Mouse (Mus musculus) midbrain, embryonic 13.5 days (tissue): ENCODE measurements around the gene Matn3. TPM values are rescaled to one million over a fixed set of nuclear protein-coding genes. Genes with fewer than 3 reads are reported as not detected.

Source experiments
- ATAC-seq: fragments of 200-750 bp; cut with Nextera tagmentation; 2 replicates; pipeline ENCODE4 v1.8.0; 2017; ENCODE audit warnings: mild to moderate bottlenecking, moderate TSS enrichment, moderate library complexity
- H3K27ac ChIP-seq: fragments of 300-500 bp; sonication (generic); 2 replicates; pipeline ENCODE4 v1.5.1; 2015; ENCODE audit warnings: inconsistent platforms, mild to moderate bottlenecking, moderate library complexity
- H3K27me3 ChIP-seq: fragments of 300-500 bp; sonication (generic); 2 replicates; pipeline ENCODE4 v1.6.1; 2015; ENCODE audit warnings: mild to moderate bottlenecking, inconsistent platforms
- H3K36me3 ChIP-seq: fragments of 300-500 bp; sonication (generic); 2 replicates; pipeline ENCODE4 v1.6.1; 2015; ENCODE audit warnings: mild to moderate bottlenecking, inconsistent platforms
- H3K4me1 ChIP-seq: fragments of 300-500 bp; sonication (generic); replicated peaks from 2 replicates; pipeline ENCODE4 v1.6.1; 2015; ENCODE audit warnings: inconsistent platforms
- H3K4me2 ChIP-seq: fragments of 300-500 bp; sonication (generic); replicated peaks from 2 replicates; pipeline ENCODE4 v1.6.1; 2015; ENCODE audit warnings: moderate library complexity, mild to moderate bottlenecking, inconsistent platforms
- H3K4me3 ChIP-seq: fragments of 300-500 bp; sonication (generic); replicated peaks from 2 replicates; pipeline ENCODE4 v1.5.1; 2015; ENCODE audit warnings: mild to moderate bottlenecking, inconsistent platforms
- H3K9ac ChIP-seq: fragments of 300-500 bp; sonication (generic); replicated peaks from 2 replicates; pipeline ENCODE4 v1.6.1; 2015; ENCODE audit warnings: mild to moderate bottlenecking, inconsistent platforms
- H3K9me3 ChIP-seq: fragments of 300-500 bp; sonication (generic); 2 replicates; pipeline ENCODE4 v1.6.1; 2016; ENCODE audit warnings: mild to moderate bottlenecking, inconsistent platforms
- WGBS: fragments of 180-500 bp; shearing (Covaris S2); methylation state at CpG from one replicate; pipeline ENCODE4 v1.1.7; 2015; 5-methylcytosine and 5-hydroxymethylcytosine counted together
- polyA plus RNA-seq: library from polyadenylated mRNA; unstranded; fragments of >200 nt; fragmentation: Nextera tagmentation; extraction: Ambion mirVana; gene quantifications from 2 replicates; pipeline ENCODE4 v1.2.1, GENCODE M21; 2015

Gene Matn3
- 0.16 and 0.17 TPM in 2 replicates for polyA plus RNA-seq

GRCm38 (mm10) chr12:8947714-8948464 lies at the start of gene Matn3:
Gene Matn3, plus strand, starts transcription at chr12:8947929.
- peak within 1 kb of the TSS; percentile 47 for H3K4me3 ChIP-seq
- H3K27me3 ChIP-seq, result peaks cover 15% of the 10 kb centered on the region
- no peaks in the 10 kb centered on the region for H3K36me3 ChIP-seq
- no peak within 1 kb of the TSS for H3K27ac ChIP-seq
- H3K9ac ChIP-seq, result peak within 1 kb of the TSS; percentile 68
- H3K4me2 ChIP-seq, result peak within 1 kb of the TSS; percentile 95
- ATAC-seq, result peak; percentile 85
- H3K9me3 ChIP-seq, result no peaks in the 10 kb centered on the region
- 1% methylated on average over 42 of the region's 42 CpGs for WGBS
- H3K4me1 ChIP-seq, result peaks cover 10% of the 10 kb centered on the region

- Histone ChIP-seq H3K9me3 (no peaks in the 10 kb centered on the region), H3K27ac (no peak overlapping the region), H3K4me3 (no peak overlapping the region), H3K9ac (no peak overlapping the region), H3K36me3 (no peaks in the 10 kb centered on the region), H3K4me1 (peaks cover 18% of the 10 kb centered on the region), H3K4me2 (no peak overlapping the region), H3K27me3 (no peaks in the 10 kb centered on the region)
- 47% methylated on average over 19 of the region's 19 CpGs for WGBS
- no peak for ATAC-seq
These were observed 48.6 kb upstream of the Matn3 start for GRCm38 (mm10) chr12:8898879-8899785.

- Histone ChIP-seq H3K27ac (no peak overlapping the region), H3K4me3 (no peak overlapping the region), H3K9me3 (no peaks in the 10 kb centered on the region), H3K4me1 (peaks cover 18% of the 10 kb centered on the region), H3K36me3 (no peaks in the 10 kb centered on the region), H3K9ac (no peak overlapping the region), H3K4me2 (no peak overlapping the region), H3K27me3 (no peaks in the 10 kb centered on the region)
- peak; percentile 37; the same call in 1 of the 2 replicates for ATAC-seq
- 18% methylated on average over 4 of the region's 4 CpGs for WGBS
These were observed 47.5 kb upstream of the Matn3 start for GRCm38 (mm10) chr12:8900107-8900698.

GRCm38 (mm10) chr12:8900919-8901663 lies 46.6 kb upstream of the Matn3 start:
- Histone ChIP-seq H3K36me3 (no peaks in the 10 kb centered on the region), H3K9me3 (no peaks in the 10 kb centered on the region), H3K4me3 (no peak overlapping the region), H3K9ac (no peak overlapping the region), H3K27ac (no peak overlapping the region), H3K4me2 (no peak overlapping the region), H3K4me1 (peaks cover 18% of the 10 kb centered on the region), H3K27me3 (no peaks in the 10 kb centered on the region)
- WGBS, result 54% methylated on average over 5 of the region's 5 CpGs
- no peak for ATAC-seq

GRCm38 (mm10) chr12:8901934-8902333 lies 45.8 kb upstream of the Matn3 start:
- Histone ChIP-seq H3K9ac (no peak overlapping the region), H3K4me2 (no peak overlapping the region), H3K4me3 (no peak overlapping the region), H3K4me1 (peaks cover 18% of the 10 kb centered on the region), H3K27me3 (no peaks in the 10 kb centered on the region), H3K36me3 (no peaks in the 10 kb centered on the region), H3K9me3 (0 out of 2 replicates have a peak, but pooled peaks cover 3% of the 10 kb centered on the region), H3K27ac (no peak overlapping the region)
- ATAC-seq, result no peak
- WGBS, result 22% methylated on average over 2 of the region's 2 CpGs

- no peaks in the 10 kb centered on the region for H3K27me3 ChIP-seq
- peaks cover 18% of the 10 kb centered on the region for H3K4me1 ChIP-seq
- H3K4me2 ChIP-seq, result no peak overlapping the region
- H3K27ac ChIP-seq, result no peak overlapping the region
- 0 out of 2 replicates have a peak, but pooled peaks cover 3% of the 10 kb centered on the region for H3K9me3 ChIP-seq
- H3K9ac ChIP-seq, result no peak overlapping the region
- no peaks in the 10 kb centered on the region for H3K36me3 ChIP-seq
- WGBS, result 44% methylated on average over 3 of the region's 3 CpGs
- no peak overlapping the region for H3K4me3 ChIP-seq
- no peak for ATAC-seq
These were observed 45.2 kb upstream of the Matn3 start for GRCm38 (mm10) chr12:8902479-8902878.

- H3K36me3 ChIP-seq, result no peaks in the 10 kb centered on the region
- H3K4me2 ChIP-seq, result no peak overlapping the region
- no peaks in the 10 kb centered on the region for H3K9me3 ChIP-seq
- peak overlapping the region; percentile 37; the same call in 1 of the 2 replicates for H3K27ac ChIP-seq
- WGBS, result 9% methylated on average over 16 of the region's 16 CpGs
- 0 out of 2 replicates have a peak overlapping the region, but pooled peaks have one; percentile 47 for H3K9ac ChIP-seq
- peaks cover 17% of the 10 kb centered on the region for H3K4me1 ChIP-seq
- no peak overlapping the region for H3K4me3 ChIP-seq
- H3K27me3 ChIP-seq, result no peaks in the 10 kb centered on the region
- ATAC-seq, result peak; percentile 83
These were observed 34.7 kb upstream of the Matn3 start for GRCm38 (mm10) chr12:8912860-8913685.

- Histone ChIP-seq H3K27ac (no peak overlapping the region), H3K4me3 (no peak overlapping the region), H3K4me1 (peaks cover 17% of the 10 kb centered on the region), H3K27me3 (no peaks in the 10 kb centered on the region), H3K4me2 (no peak overlapping the region), H3K9ac (no peak overlapping the region), H3K9me3 (no peaks in the 10 kb centered on the region), H3K36me3 (no peaks in the 10 kb centered on the region)
- no peak for ATAC-seq
- 63% methylated on average over 9 of the region's 9 CpGs for WGBS
These were observed 33.9 kb upstream of the Matn3 start for GRCm38 (mm10) chr12:8913701-8914340.

GRCm38 (mm10) chr12:8916378-8916777 lies 31.4 kb upstream of the Matn3 start:
- Histone ChIP-seq H3K36me3 (no peaks in the 10 kb centered on the region), H3K27ac (0 out of 2 replicates have a peak overlapping the region, but pooled peaks have one; percentile 44), H3K4me3 (no peak overlapping the region), H3K4me2 (no peak overlapping the region), H3K9ac (0 out of 2 replicates have a peak overlapping the region, but pooled peaks have one; percentile 14), H3K9me3 (no peaks in the 10 kb centered on the region), H3K4me1 (peaks cover 21% of the 10 kb centered on the region), H3K27me3 (no peaks in the 10 kb centered on the region)
- peak; percentile 47 for ATAC-seq
- 34% methylated on average over 5 of the region's 5 CpGs for WGBS

GRCm38 (mm10) chr12:8919231-8919630 lies 28.5 kb upstream of the Matn3 start:
- Histone ChIP-seq H3K27ac (no peak overlapping the region), H3K36me3 (no peaks in the 10 kb centered on the region), H3K9me3 (no peaks in the 10 kb centered on the region), H3K4me3 (no peak overlapping the region), H3K4me1 (peaks cover 24% of the 10 kb centered on the region), H3K9ac (no peak overlapping the region), H3K27me3 (no peaks in the 10 kb centered on the region), H3K4me2 (no peak overlapping the region)
- no peak for ATAC-seq
- 84% methylated on average over 3 of the region's 3 CpGs for whole genome bisulfite sequencing
